Mouse (Mus musculus) CH12.LX (cell line): Measurements from ENCODE around the gene Shisa3.

Source experiments
- MAZ ChIP-seq: IDR thresholded peaks from 2 replicates; pipeline ENCODE4 v1.6.1; 2012; ENCODE audit warnings: low read depth, mild to moderate bottlenecking, inconsistent platforms, low read length, improper control_type of control experiment, moderate library complexity
- POLR2AphosphoS2 ChIP-seq: IDR thresholded peaks from 2 replicates; pipeline ENCODE4 v1.6.1; 2011; ENCODE audit warnings: low read depth, low read length, improper control_type of control experiment

DNA sequence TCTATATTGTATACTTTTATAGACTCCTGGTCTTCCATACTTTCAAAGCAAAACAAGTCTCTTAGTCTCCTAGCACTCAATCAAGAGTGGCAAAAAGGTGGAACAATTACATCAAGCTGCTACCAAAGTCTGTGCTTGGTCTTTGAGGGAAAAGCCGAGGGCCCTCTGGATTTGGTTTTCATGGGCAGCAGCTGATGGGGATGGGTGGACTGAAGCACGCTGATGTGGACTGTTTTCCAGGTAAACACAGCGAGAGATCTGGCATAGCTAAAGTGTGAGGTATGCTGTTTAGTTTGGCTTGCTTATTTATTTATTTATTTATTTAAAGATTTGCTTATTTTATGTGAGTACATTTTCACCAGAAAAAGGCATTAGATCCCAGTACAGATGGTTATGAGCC, 45.9 kb downstream of the Shisa3 start:
- TF ChIP-seq MAZ (no peak), POLR2AphosphoS2 (no peak)
